Mouse (Mus musculus) kidney, postnatal 0 days (tissue): ENCODE data around the gene Mapkap1. TPM values are rescaled to one million over a fixed set of nuclear protein-coding genes. Genes with fewer than 3 reads are reported as not detected.

ENCODE experiments used
- ATAC-seq: fragments of 200-750 bp; cut with Nextera tagmentation; replicated peaks from 2 replicates; pipeline ENCODE4 v1.8.0; 2017; ENCODE audit warnings: low read depth, moderate number of reproducible peaks, moderate TSS enrichment, moderate library complexity; ENCODE audit not compliant: low FRiP score
- DNase-seq: peaks from one replicate; pipeline ENCODE4 v3.0.0-alpha.2; 2016; ENCODE audit warnings: low spot score
- H3K27ac ChIP-seq: fragments of 300-500 bp; sonication (generic); 2 replicates; pipeline ENCODE4 v1.5.1; 2014; ENCODE audit warnings: mild to moderate bottlenecking
- H3K27me3 ChIP-seq: fragments of 300-500 bp; sonication (generic); 2 replicates; pipeline ENCODE4 v1.6.1; 2014; ENCODE audit warnings: low read length, mixed read lengths; ENCODE audit not compliant: insufficient read depth
- H3K36me3 ChIP-seq: fragments of 300-500 bp; sonication (generic); 2 replicates; pipeline ENCODE4 v1.6.1; 2014; ENCODE audit warnings: low read length, mixed read lengths; ENCODE audit not compliant: insufficient read depth
- H3K4me1 ChIP-seq: fragments of 300-500 bp; sonication (generic); replicated peaks from 2 replicates; pipeline ENCODE4 v1.6.1; 2014; ENCODE audit warnings: antibody characterized with exemption, low read length, mixed read lengths; ENCODE audit not compliant: insufficient read depth
- H3K4me2 ChIP-seq: fragments of 300-500 bp; sonication (generic); 2 replicates; pipeline ENCODE4 v1.6.1; 2014; ENCODE audit warnings: mild to moderate bottlenecking, low read length, moderate library complexity, mixed read lengths
- H3K4me3 ChIP-seq: fragments of 300-500 bp; sonication (generic); replicated peaks from 2 replicates; pipeline ENCODE4 v1.5.1; 2014; ENCODE audit warnings: low read depth, low read length
- H3K9ac ChIP-seq: fragments of 300-500 bp; sonication (generic); 2 replicates; pipeline ENCODE4 v1.6.1; 2014; ENCODE audit warnings: low read depth, low read length
- H3K9me3 ChIP-seq: fragments of 300-500 bp; sonication (generic); replicated peaks from 2 replicates; pipeline ENCODE4 v1.6.1; 2016; ENCODE audit warnings: low read length, inconsistent platforms, mixed read lengths
- CTCF ChIP-seq: IDR thresholded peaks from 2 replicates; pipeline ENCODE4 v1.5.1; 2016; ENCODE audit warnings: antibody characterized with exemption, low read depth, mild to moderate bottlenecking, moderate library complexity
- WGBS: fragments of 180-500 bp; shearing (Covaris S2); extraction: QIAGEN DNeasy Blood & Tissue Kit; methylation state at CpG from one replicate; pipeline ENCODE4 v1.1.7; 2014; 5-methylcytosine and 5-hydroxymethylcytosine counted together
- polyA plus RNA-seq: library from polyadenylated mRNA; unstranded; fragments of >200 nt; fragmentation: Nextera tagmentation; extraction: Ambion mirVana; gene quantifications from 2 replicates; pipeline ENCODE4 v1.2.1, GENCODE M21; 2015

The Mapkap1 gene
- polyA plus RNA-seq, 1 experiment from 2014 or later, result 92.3 TPM

GRCm38 (mm10) chr2:34647410-34647809, 240.8 kb downstream of the Mapkap1 start:
- H3K27ac ChIP-seq, result no peak overlapping the region
- no peak overlapping the region for H3K9ac ChIP-seq
- no peak overlapping the region; the same call in 1 of the 2 replicates for H3K4me2 ChIP-seq
- no peaks in the 10 kb centered on the region for H3K36me3 ChIP-seq
- no peak overlapping the region for H3K4me3 ChIP-seq
- ATAC-seq, result no peak
- H3K4me1 ChIP-seq, result peaks cover 10% of the 10 kb centered on the region; the same call in 1 of the 2 replicates
- H3K27me3 ChIP-seq, result no peaks in the 10 kb centered on the region
- no peaks in the 10 kb centered on the region for H3K9me3 ChIP-seq
- TF ChIP-seq CTCF, result no peak
- no peak for DNase-seq
- WGBS, result 41% methylated on average over 11 of the region's 11 CpGs

- no peaks in the 10 kb centered on the region for H3K27me3 ChIP-seq
- H3K9me3 ChIP-seq, result no peaks in the 10 kb centered on the region
- no peaks in the 10 kb centered on the region for H3K36me3 ChIP-seq
- no peaks in the 10 kb centered on the region for H3K4me1 ChIP-seq
- 43% methylated on average over 10 of the region's 10 CpGs for WGBS
- no peak overlapping the region for H3K4me3 ChIP-seq
- ATAC-seq, result no peak
- DNase-seq, result no peak
- H3K27ac ChIP-seq, result no peak overlapping the region
- no peak overlapping the region for H3K4me2 ChIP-seq
- no peak for TF ChIP-seq CTCF
- H3K9ac ChIP-seq, result no peak overlapping the region
Measured at GRCm38 (mm10) chr2:34667820-34668219, 261.2 kb downstream of the Mapkap1 start.

- H3K4me2 ChIP-seq, result no peak overlapping the region
- H3K27ac ChIP-seq, result no peak overlapping the region
- no peaks in the 10 kb centered on the region for H3K9me3 ChIP-seq
- no peak overlapping the region for H3K9ac ChIP-seq
- ATAC-seq, result no peak
- TF ChIP-seq CTCF, result no peak
- H3K36me3 ChIP-seq, result no peaks in the 10 kb centered on the region
- 40% methylated on average over 17 of the region's 17 CpGs for WGBS
- DNase-seq, result no peak
- no peak overlapping the region for H3K4me3 ChIP-seq
- H3K4me1 ChIP-seq, result no peaks in the 10 kb centered on the region
- no peaks in the 10 kb centered on the region for H3K27me3 ChIP-seq
Measured at GRCm38 (mm10) chr2:34668440-34669191, 262.0 kb downstream of the Mapkap1 start.

- TF ChIP-seq CTCF, result no peak
- ATAC-seq (no peak), DNase-seq (peak; percentile 8)
- Histone ChIP-seq H3K36me3 (no peaks in the 10 kb centered on the region), H3K9me3 (no peaks in the 10 kb centered on the region), H3K4me1 (no peaks in the 10 kb centered on the region), H3K27ac (no peak overlapping the region), H3K9ac (no peak overlapping the region), H3K4me2 (no peak overlapping the region), H3K4me3 (no peak overlapping the region), H3K27me3 (no peaks in the 10 kb centered on the region)
- WGBS, result 48% methylated on average over 8 of the region's 8 CpGs
Measured at GRCm38 (mm10) chr2:34669203-34669746, 262.7 kb downstream of the Mapkap1 start.

- Histone ChIP-seq H3K4me3 (no peak overlapping the region), H3K36me3 (0 out of 2 replicates have a peak, but pooled peaks cover 4% of the 10 kb centered on the region), H3K4me1 (no peaks in the 10 kb centered on the region), H3K27me3 (no peaks in the 10 kb centered on the region), H3K9me3 (no peaks in the 10 kb centered on the region), H3K4me2 (no peak overlapping the region), H3K9ac (no peak overlapping the region), H3K27ac (no peak overlapping the region)
- ATAC-seq, result no peak
- DNase-seq, result no peak
- 82% methylated on average over 6 of the region's 6 CpGs for WGBS
- no peak for TF ChIP-seq CTCF
Measured at GRCm38 (mm10) chr2:34670470-34670869, 263.9 kb downstream of the Mapkap1 start.

GRCm38 (mm10) chr2:34671385-34672026, 264.9 kb downstream of the Mapkap1 start:
- Histone ChIP-seq H3K36me3 (peaks cover 4% of the 10 kb centered on the region; the same call in 1 of the 2 replicates), H3K9me3 (no peaks in the 10 kb centered on the region), H3K27ac (no peak overlapping the region), H3K4me1 (no peaks in the 10 kb centered on the region), H3K9ac (peak overlapping the region; percentile 50; the same call in 1 of the 2 replicates), H3K4me3 (peak overlapping the region; percentile 40), H3K4me2 (peak overlapping the region; percentile 79), H3K27me3 (no peaks in the 10 kb centered on the region)
- ATAC-seq, result peak; percentile 45
- DNase-seq, result peak; percentile 78
- TF ChIP-seq CTCF, result peak; percentile 72
- WGBS, result 29% methylated on average over 31 of the region's 31 CpGs
